Comparison of ENCODE assay signal across 25 mouse cellular contexts in genomic region chr12:31885084-31885483, GRCm38 (mm10).
"Had no signal": no experiment of that assay in that cellular context is flagged by ENCODE, and none has a peak within 500 bp of the region (broad histone marks: within the 10 kb centered on the region; RNA-seq: fewer than 3 reads in every experiment).

No protein-coding gene starts in this region.

- DNase-seq: kidney, adult 9 months; kidney, postnatal 14 days; kidney, postnatal 4 days; layer of hippocampus, adult 9-11 months; layer of hippocampus, postnatal 36 days; liver; lung, adult 18-20 months; lung, postnatal 10 days; lung, postnatal 36 days; right cerebral cortex, adult 18-20 months; right cerebral cortex, postnatal 14 days; right cerebral cortex, postnatal 4 days; thymus, adult 2 months; thymus, postnatal 14 days; thymus, postnatal 4 days had no signal

- H3K4me3 ChIP-seq: limb, embryonic 10.5 days; limb, embryonic 13.5 days; liver, embryonic 12.5 days; liver, embryonic 15.5 days; lung, embryonic 15.5 days; megakaryocyte, embryonic 14.5 days; midbrain, embryonic 10.5 days; midbrain, embryonic 13.5 days; myocyte had no signal

- H3K27ac ChIP-seq: limb, embryonic 10.5 days; limb, embryonic 13.5 days; liver, embryonic 12.5 days; liver, embryonic 15.5 days; lung, embryonic 15.5 days; midbrain, embryonic 10.5 days; midbrain, embryonic 13.5 days; stomach, postnatal 0 days had no signal
